Mouse (Mus musculus) cortical plate, adult 2 months (tissue): Measurements from ENCODE around the gene Esam. TPM values are rescaled to one million over a fixed set of nuclear protein-coding genes. Genes with fewer than 3 reads are reported as not detected.

Experiments used
- H3K27ac ChIP-seq: fragments of 200-500 bp; 2 replicates; pipeline ENCODE4 v1.5.1; 2012; ENCODE audit warnings: low read length, control low read depth, inconsistent platforms; ENCODE audit not compliant: insufficient read depth
- H3K4me1 ChIP-seq: fragments of 200-500 bp; 2 replicates; pipeline ENCODE4 v1.6.1; 2011; ENCODE audit warnings: low read length; ENCODE audit not compliant: control insufficient read depth, insufficient read depth
- H3K4me3 ChIP-seq: fragments of 200-500 bp; 2 replicates; pipeline ENCODE4 v1.5.1; 2011; ENCODE audit warnings: mild to moderate bottlenecking, low read length, control low read depth; ENCODE audit not compliant: insufficient read depth
- CTCF ChIP-seq: fragments of 200-500 bp; IDR thresholded peaks from 2 replicates; pipeline ENCODE4 v1.5.1; 2011; ENCODE audit warnings: mild to moderate bottlenecking, control low read depth, low read length; ENCODE audit not compliant: insufficient read depth; ENCODE audit errors: extremely low read depth
- POLR2A ChIP-seq: fragments of 200-500 bp; IDR thresholded peaks from 2 replicates; pipeline ENCODE4 v1.6.1; 2011; ENCODE audit warnings: mild to moderate bottlenecking, low read length, control low read depth; ENCODE audit not compliant: insufficient read depth; ENCODE audit errors: extremely low read depth
- polyA plus RNA-seq: library from polyadenylated mRNA; depleted of rRNA; stranded (reverse); fragments of >200 nt; gene quantifications from 2 replicates; pipeline ENCODE4 v1.2.3, GENCODE M21; 2012

The Esam gene
- polyA plus RNA-seq, 1 experiment, result 35.1 TPM

DNA sequence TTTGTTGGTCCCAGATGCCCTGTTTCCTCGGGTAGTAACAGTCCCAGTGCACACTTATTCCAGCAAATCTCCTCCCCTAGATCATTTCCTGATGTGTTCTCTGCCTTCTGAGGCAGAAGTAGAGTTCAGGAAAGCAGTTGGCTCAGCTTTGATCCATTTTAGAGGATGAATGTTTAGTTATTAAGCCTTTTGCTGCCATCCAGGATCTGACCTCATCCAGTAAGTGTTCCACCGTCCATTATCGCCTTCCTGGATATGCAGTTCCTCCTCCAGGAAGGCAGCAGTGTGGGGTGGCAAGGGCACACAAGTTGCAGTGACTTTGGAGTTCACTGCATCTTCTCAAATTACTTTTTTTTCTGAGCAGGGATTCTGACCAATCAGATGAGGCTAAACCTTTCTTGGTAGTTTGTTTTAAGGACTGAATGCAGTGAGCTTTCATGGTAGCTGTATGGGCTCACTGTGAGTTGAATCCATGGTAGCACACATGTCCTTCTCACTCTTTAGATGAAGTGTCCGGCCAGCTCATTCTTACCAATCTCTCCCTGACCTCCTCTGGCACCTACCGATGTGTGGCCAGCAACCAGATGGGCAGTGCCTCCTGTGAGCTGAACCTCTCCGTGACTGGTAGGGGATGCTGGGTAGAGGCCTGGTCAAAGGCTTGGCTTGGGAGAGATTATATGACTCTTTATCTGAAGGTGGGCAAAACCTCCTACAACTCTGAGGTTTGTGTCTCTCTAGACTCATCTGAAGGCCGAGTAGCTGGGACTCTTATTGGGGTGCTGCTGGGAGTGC is 14.2 kb downstream of the Esam start:
- Histone ChIP-seq H3K27ac (no peak overlapping the region), H3K4me1 (peaks cover 5% of the 10 kb centered on the region), H3K4me3 (no peak overlapping the region)
- TF ChIP-seq CTCF (no peak), POLR2A (peak; percentile 35)

DNA sequence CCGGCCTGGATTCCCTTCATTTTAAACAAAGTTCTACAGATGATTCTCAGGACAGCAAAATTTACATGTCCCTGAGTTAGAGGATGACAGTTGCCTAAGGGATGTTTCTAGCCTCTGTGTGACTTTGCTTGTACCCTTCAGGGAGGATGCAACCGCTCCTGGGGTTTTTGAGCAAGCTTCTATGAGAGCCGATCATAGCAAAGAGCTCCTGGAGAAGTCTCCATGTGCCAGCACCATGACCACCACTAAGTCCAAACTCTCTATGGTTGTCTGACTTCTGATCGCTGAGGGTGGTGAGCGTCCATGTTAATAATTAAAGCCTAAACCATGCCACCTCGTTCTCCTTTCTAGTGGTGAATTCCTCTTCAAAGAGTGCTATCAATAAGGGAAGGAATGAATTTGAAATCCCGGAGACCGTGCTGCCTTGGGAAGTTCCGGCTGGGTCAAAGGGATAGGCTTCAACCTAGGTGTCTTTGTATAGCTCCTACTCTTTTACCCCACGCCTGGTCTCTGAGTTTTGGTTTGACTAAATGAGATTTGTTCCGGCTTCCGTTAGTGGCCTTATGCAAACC is 16.1 kb downstream of the Esam start:
- Histone ChIP-seq H3K4me3 (no peak overlapping the region), H3K4me1 (peaks cover 4% of the 10 kb centered on the region), H3K27ac (no peak overlapping the region)
- no peak for TF ChIP-seq CTCF
- no peak for TF ChIP-seq POLR2A

DNA sequence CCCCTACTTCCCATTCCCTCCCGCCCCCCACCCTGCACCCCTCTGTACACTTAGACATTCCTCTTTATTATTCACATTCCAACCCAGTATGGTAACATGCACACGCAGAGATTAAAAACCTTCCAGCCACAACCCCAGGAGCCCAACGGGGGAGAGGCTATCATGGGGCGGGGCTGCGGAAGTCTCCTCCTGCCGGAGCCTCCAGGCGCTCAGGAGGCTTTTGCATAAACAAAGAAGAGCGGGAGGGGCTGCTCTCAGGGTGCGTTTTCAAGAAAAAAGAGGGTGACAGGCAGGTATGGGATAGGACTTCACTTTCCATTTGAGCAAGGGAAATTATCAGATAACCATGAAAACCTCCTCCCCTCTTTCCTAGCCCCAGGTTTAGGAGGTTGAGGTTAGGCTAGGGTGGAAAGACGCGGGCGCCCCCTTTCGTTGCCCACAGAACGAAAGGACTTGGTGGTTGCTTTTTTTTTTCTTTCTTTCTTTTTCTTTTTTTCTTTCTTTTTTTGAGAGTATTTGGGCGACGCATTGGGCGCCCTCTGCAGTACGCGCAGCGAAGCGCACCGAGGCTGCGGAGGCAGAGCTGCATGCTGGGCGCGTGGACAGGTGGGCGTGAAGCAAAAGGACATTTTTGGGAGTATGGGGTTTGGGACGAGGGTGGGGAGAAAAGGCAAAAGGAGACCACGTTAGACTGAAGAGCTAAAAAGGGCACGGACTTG is 16.7 kb downstream of the Esam start:
- no peak overlapping the region; the same call in 1 of the 2 replicates for H3K4me3 ChIP-seq
- no peak overlapping the region for H3K27ac ChIP-seq
- H3K4me1 ChIP-seq, result peaks cover 4% of the 10 kb centered on the region
- peak; percentile 65 for TF ChIP-seq CTCF
- no peak for TF ChIP-seq POLR2A

DNA sequence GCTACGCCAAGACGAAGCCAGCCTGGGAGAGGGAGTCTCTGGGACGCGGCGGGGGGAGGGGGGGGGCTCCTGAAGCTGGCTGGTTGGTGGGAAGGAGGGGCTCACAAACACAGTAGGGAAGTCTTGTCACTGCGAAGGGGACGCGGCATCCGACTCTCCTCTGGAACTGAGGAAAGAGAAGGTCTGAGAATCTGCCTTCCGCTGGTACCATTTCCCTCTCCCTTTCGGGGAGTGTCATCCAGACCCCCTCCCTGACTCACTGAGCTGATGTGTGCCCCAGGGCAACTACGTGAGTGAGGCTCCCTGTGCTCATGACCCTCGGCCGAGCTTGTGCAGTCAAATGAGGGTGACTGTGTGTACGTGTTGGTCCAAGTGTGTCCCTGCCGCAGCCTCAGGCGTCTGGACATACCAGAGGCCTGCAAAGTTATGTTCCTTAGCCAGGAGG is 17.3 kb downstream of the Esam start:
- peak overlapping the region; percentile 21; the same call in 1 of the 2 replicates for H3K27ac ChIP-seq

DNA sequence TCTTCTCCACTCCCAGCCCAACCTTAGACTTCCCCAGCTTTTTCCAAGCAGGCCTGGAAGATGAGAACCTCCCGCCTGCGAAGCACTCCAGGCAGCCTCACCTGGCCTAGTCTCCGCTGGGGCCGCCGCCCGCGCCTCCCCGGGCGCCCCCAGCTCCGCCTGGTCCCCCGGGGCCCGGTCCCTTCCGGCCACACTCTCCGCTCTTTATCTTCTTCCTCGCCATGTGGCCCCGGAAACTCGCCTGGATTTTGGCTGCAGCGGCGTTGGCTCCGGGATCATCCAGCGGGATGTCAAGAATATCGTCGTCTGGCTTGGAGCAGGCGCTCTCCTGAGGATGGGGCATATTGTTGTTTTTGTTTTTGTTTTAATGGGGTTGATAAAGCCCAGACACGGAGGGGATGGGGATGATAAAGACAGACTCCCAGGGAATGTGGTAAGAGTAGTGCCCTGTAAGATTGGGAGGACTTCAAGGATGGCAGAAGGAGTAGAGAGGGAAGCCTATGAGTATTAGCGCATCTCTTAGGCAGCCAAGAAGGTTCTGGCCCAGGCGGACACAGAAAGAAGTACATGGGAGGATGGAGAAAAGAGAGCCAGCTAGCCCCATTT is 18.1 kb downstream of the Esam start:
- no peak overlapping the region; the same call in none of the 2 replicates for H3K4me3 ChIP-seq
- peaks cover 4% of the 10 kb centered on the region for H3K4me1 ChIP-seq
- 0 out of 2 replicates have a peak overlapping the region, but pooled peaks have one; percentile 21 for H3K27ac ChIP-seq
- TF ChIP-seq POLR2A, result no peak
- no peak for TF ChIP-seq CTCF

More for the DNA sequence above, 17.3 kb downstream of the Esam start:
- peaks cover 4% of the 10 kb centered on the region for H3K4me1 ChIP-seq
- TF ChIP-seq CTCF (no peak), POLR2A (no peak)
- no peak overlapping the region; the same call in 1 of the 2 replicates for H3K4me3 ChIP-seq

DNA sequence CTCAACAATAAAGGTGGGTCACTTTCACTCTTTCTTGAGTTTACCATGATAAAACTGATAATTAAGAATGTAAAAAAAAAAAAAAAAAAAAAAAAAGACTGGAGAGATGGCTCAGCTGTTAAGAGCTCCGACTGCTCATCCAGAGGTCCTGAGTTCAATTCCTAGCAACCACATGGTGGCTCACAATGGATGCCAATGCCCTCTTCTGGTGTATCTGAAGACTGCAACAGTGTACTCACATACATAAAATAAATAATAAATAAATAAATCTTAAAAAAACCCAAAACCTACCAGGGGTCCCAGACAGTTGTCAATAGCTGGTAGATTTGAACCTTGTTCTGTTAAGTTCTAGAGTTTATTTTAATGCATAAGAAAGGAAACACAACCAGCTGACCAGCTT is 19.0 kb downstream of the Esam start:
- Histone ChIP-seq H3K27ac (no peak overlapping the region), H3K4me3 (no peak overlapping the region)
- TF ChIP-seq POLR2A (no peak), CTCF (0 out of 2 replicates have a peak, but pooled peaks have one; percentile 7)

DNA sequence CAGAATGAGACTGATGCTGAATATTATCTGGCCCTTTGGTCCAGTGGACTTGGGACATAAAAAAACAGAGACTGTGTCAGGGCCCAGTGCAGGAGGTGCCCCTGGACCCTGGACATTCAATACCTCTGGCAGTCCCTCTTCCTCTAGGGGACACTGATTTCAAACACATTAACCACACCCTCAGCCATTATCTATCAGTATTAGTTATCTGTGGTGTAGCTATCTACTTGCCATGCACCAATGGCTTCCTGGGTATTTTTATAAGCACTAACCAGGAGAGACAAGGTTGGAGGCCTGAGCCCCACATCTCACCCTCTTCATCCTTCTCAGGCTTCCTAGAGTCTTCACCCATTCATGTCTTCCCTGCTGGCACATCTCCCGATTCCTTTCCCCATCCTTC is 22.6 kb downstream of the Esam start:
- peaks cover 6% of the 10 kb centered on the region for H3K4me1 ChIP-seq
- peak overlapping the region; percentile 100 for H3K4me3 ChIP-seq
- no peak for TF ChIP-seq POLR2A
- no peak for TF ChIP-seq CTCF
- peak overlapping the region; percentile 72 for H3K27ac ChIP-seq

More for the DNA sequence above, 19.0 kb downstream of the Esam start:
- H3K4me1 ChIP-seq, result peaks cover 4% of the 10 kb centered on the region

DNA sequence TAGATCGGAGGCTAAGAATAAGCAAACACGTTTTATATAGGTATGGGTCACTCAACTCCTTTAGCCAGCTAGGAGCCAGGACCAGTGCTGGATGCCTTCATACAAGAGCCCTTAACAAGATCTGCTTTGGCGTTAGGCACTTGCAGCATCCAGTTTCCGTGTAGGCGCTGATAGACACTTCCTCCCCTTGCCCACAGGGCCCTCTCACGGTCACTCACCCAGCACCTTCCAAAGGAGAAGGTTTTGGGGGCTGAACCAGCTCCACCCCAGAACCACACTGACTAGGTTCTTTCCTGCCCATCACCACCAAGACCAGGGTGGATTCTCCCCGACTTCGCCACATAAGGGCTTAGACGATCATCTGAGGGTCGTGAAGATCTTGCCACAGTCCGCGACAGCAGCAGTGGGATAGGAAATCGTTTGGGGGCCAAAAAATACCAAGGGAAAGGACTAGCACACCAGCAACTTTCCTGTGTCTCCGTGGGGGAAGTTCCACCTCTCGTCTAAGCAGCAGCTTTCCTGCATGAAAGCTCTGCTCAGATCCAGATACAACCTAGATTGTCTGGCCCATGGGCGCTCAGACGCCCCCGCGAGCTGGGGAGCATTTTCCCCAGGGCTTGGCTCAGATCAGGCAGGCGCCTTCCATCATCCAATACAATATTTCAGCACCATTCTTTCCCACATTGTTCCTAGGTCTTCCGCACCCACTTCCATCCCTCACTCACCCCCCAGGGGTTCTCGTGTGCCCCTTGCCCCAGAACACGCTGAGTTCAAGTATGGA is 24.1 kb downstream of the Esam start:
- peaks cover 10% of the 10 kb centered on the region for H3K4me1 ChIP-seq
- TF ChIP-seq POLR2A (peak; percentile 15; the same call in 1 of the 2 replicates), CTCF (no peak)
- H3K27ac ChIP-seq, result peak overlapping the region; percentile 94
- peak overlapping the region; percentile 100 for H3K4me3 ChIP-seq
